9 mouse cellular contexts compared by ENCODE assay signal in the genomic region with DNA sequence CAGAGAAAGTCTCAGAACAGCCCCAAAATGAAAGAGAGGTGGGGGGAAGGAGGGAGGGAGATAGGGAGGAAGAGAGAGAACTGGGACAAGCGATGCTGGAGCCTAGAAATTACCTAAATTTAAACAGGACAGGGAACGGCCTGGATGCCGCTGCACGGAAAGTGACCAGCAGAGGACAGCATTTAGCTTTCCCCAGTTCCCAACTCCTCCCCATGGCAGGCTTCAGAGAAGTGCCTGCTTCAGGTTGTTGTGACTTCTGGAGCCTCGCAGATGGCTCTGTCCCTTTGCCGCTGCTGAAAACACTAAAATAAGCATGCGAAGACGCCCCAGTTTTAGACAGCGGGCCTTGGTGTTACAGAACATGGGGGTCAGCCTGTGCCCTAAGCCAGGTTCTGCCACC. TPM values are rescaled to one million over a fixed set of nuclear protein-coding genes. Genes with fewer than 3 reads are reported as not detected.
DNase-seq lines count a peak whose midpoint lies in the region; ATAC-seq and TF ChIP-seq lines count a peak whose summit lies in the region.
"Had no signal": no experiment of that assay in that cellular context is flagged by ENCODE, and none has a peak within 500 bp of the region (broad histone marks: within the 10 kb centered on the region; RNA-seq: fewer than 3 reads in every experiment).

No protein-coding gene starts in this region.

- H3K9ac ChIP-seq in ES-Bruce4 (ENCODE audit: low read depth, poor library complexity, severe bottlenecking): no peak overlapping the region
- H3K9ac ChIP-seq in embryonic facial prominence, embryonic 12.5 days: no peak overlapping the region
- no peak overlapping the region for H3K9ac ChIP-seq in heart, embryonic 16.5 days (ENCODE audit: low read length)
- H3K9ac ChIP-seq in lung, postnatal 0 days (replicated peaks; ENCODE audit: low read depth): no peak overlapping the region
- H3K9ac ChIP-seq: limb, embryonic 15.5 days had no signal

- no peak for TF ChIP-seq POLR2A in ES-Bruce4 (IDR thresholded peaks at IDR 0.05; ENCODE audit: insufficient read depth, low read length)

- TF ChIP-seq CTCF in ES-Bruce4 (IDR thresholded peaks at IDR 0.05; ENCODE audit: low read depth, low read length): peak; percentile 97
- peak; percentile 98 for TF ChIP-seq CTCF in lung, postnatal 0 days (IDR thresholded peaks at IDR 0.05)

- ATAC-seq in embryonic facial prominence, embryonic 12.5 days (ENCODE audit: insufficient number of reproducible peaks, insufficient read depth, low FRiP score, low TSS enrichment): peak; percentile 64; the same call in 1 of the 2 replicates
- peak; percentile 67; the same call in 1 of the 2 replicates for ATAC-seq in heart, embryonic 16.5 days (replicated peaks; ENCODE audit: extremely low read depth, insufficient read depth, low FRiP score)
- ATAC-seq in lung, postnatal 0 days: peak; percentile 87
- ATAC-seq in activated CD4-positive, CD25-positive, alpha-beta regulatory T cell, adult 4 months: no peak

- no peak overlapping the region for H3K27ac ChIP-seq in ES-Bruce4 (ENCODE audit: insufficient read depth, low read length)
- no peak overlapping the region for H3K27ac ChIP-seq in embryonic facial prominence, embryonic 12.5 days
- H3K27ac ChIP-seq in heart, embryonic 16.5 days (ENCODE audit: low read length): no peak overlapping the region
- H3K27ac ChIP-seq in lung, postnatal 0 days (ENCODE audit: low read length): no peak overlapping the region
- H3K27ac ChIP-seq: limb, embryonic 15.5 days had no signal

- H3K27me3 ChIP-seq in ES-Bruce4 (ENCODE audit: control insufficient read depth, insufficient read depth, low read length, poor library complexity, severe bottlenecking): no peaks in the 10 kb centered on the region
- no peaks in the 10 kb centered on the region for H3K27me3 ChIP-seq in embryonic facial prominence, embryonic 12.5 days
- H3K27me3 ChIP-seq in heart, embryonic 16.5 days (ENCODE audit: control insufficient read depth, insufficient read depth, low read length): no peaks in the 10 kb centered on the region
- H3K27me3 ChIP-seq in lung, postnatal 0 days (replicated peaks; ENCODE audit: insufficient read depth, low read length): no peaks in the 10 kb centered on the region
- H3K27me3 ChIP-seq: limb, embryonic 15.5 days had no signal

- 7% methylated on average over 9 of the region's 9 CpGs for WGBS in embryonic facial prominence, embryonic 12.5 days
- 5% methylated on average over 9 of the region's 9 CpGs for WGBS in heart, embryonic 16.5 days
- 5% methylated on average over 9 of the region's 9 CpGs for WGBS in lung, postnatal 0 days

- H3K4me1 ChIP-seq in ES-Bruce4 (ENCODE audit: control insufficient read depth, insufficient read depth, low read length): peaks cover 1% of the 10 kb centered on the region
- H3K4me1 ChIP-seq in embryonic facial prominence, embryonic 12.5 days: no peaks in the 10 kb centered on the region
- peaks cover 3% of the 10 kb centered on the region; the same call in 1 of the 2 replicates for H3K4me1 ChIP-seq in heart, embryonic 16.5 days (ENCODE audit: control insufficient read depth, insufficient read depth, low read length)
- H3K4me1 ChIP-seq in lung, postnatal 0 days (ENCODE audit: insufficient read depth, low read depth, low read length): no peaks in the 10 kb centered on the region

- no peaks in the 10 kb centered on the region for H3K36me3 ChIP-seq in ES-Bruce4 (ENCODE audit: control insufficient read depth, insufficient read depth, low read length, poor library complexity, severe bottlenecking)
- no peaks in the 10 kb centered on the region for H3K36me3 ChIP-seq in embryonic facial prominence, embryonic 12.5 days
- no peaks in the 10 kb centered on the region for H3K36me3 ChIP-seq in heart, embryonic 16.5 days (ENCODE audit: control insufficient read depth, insufficient read depth)
- no peaks in the 10 kb centered on the region for H3K36me3 ChIP-seq in lung, postnatal 0 days (ENCODE audit: insufficient read depth, low read length)
- H3K36me3 ChIP-seq: limb, embryonic 15.5 days had no signal

- H3K9me3 ChIP-seq in ES-Bruce4 (replicated peaks; ENCODE audit: control insufficient read depth, insufficient read depth, low read length, poor library complexity, severe bottlenecking): no peaks in the 10 kb centered on the region
- no peaks in the 10 kb centered on the region for H3K9me3 ChIP-seq in embryonic facial prominence, embryonic 12.5 days
- no peaks in the 10 kb centered on the region for H3K9me3 ChIP-seq in heart, embryonic 16.5 days (replicated peaks; ENCODE audit: control insufficient read depth, low read length)
- H3K9me3 ChIP-seq in lung, postnatal 0 days (ENCODE audit: low read length): no peaks in the 10 kb centered on the region
- H3K9me3 ChIP-seq: limb, embryonic 15.5 days had no signal

- H3K4me3 ChIP-seq in ES-Bruce4 (ENCODE audit: low read depth, low read length): no peak overlapping the region
- no peak overlapping the region for H3K4me3 ChIP-seq in embryonic facial prominence, embryonic 12.5 days
- H3K4me3 ChIP-seq in heart, embryonic 16.5 days (ENCODE audit: low read length): no peak overlapping the region
- no peak overlapping the region for H3K4me3 ChIP-seq in lung, postnatal 0 days (ENCODE audit: low read depth, low read length)
- H3K4me3 ChIP-seq: limb, embryonic 15.5 days had no signal

- no peak for TF ChIP-seq EP300 in ES-Bruce4 (IDR thresholded peaks at IDR 0.05; ENCODE audit: insufficient read depth, low read depth, low read length)
- TF ChIP-seq EP300 in lung, postnatal 0 days (IDR thresholded peaks at IDR 0.05): no peak

- peak; percentile 81 for DNase-seq in adrenal gland, postnatal 14 days
- peak; percentile 80 to 85 for DNase-seq in kidney, postnatal 4 days
- peak; percentile 86 for DNase-seq in lung, postnatal 0 days (ENCODE audit: low spot score)
- DNase-seq in retina, postnatal 1 day: peak; percentile 72

- no peak overlapping the region for H3K4me2 ChIP-seq in embryonic facial prominence, embryonic 12.5 days (replicated peaks)
- no peak overlapping the region for H3K4me2 ChIP-seq in heart, embryonic 16.5 days (ENCODE audit: low read depth, low read length)
- no peak overlapping the region for H3K4me2 ChIP-seq in lung, postnatal 0 days (replicated peaks; ENCODE audit: low read depth, low read length)
- H3K4me2 ChIP-seq: limb, embryonic 15.5 days had no signal

RNA-seq across cellular contexts. Expression of a gene that starts 25.5 kb away (rescaled TPM):
- 106 and 109 TPM in 2 replicates for polyA plus RNA-seq in ES-Bruce4 (2011; ENCODE audit: insufficient read depth, insufficient read length, low read depth, missing spikeins)
- 51.1 and 59.2 TPM in 2 replicates for total RNA-seq in adrenal gland, postnatal 14 days (2021)
- 9.8 and 14.4 TPM in 2 replicates for polyA plus RNA-seq in embryonic facial prominence, embryonic 12.5 days (2016; fragmentation: Nextera tagmentation; extraction: Ambion mirVana)
- polyA plus RNA-seq in heart, embryonic 16.5 days (2015; fragmentation: Nextera tagmentation; extraction: Ambion mirVana): 33.9 and 38.1 TPM in 2 replicates
- 54.6 and 55.3 TPM in 2 replicates for polyA plus RNA-seq in lung, postnatal 0 days (2015; fragmentation: Nextera tagmentation; extraction: Ambion mirVana)
- polyA plus RNA-seq in activated CD4-positive, CD25-positive, alpha-beta regulatory T cell, adult 4 months (2017; shearing (Covaris generic)): 10 to 100 TPM; 60.6 to 78.5 TPM

RNA-seq across cellular contexts. Expression of a gene that starts 47.6 kb away (rescaled TPM):
- polyA plus RNA-seq in ES-Bruce4 (2011; ENCODE audit: insufficient read depth, insufficient read length, low read depth, missing spikeins): 9.0 and 9.5 TPM in 2 replicates
- 32.3 and 32.5 TPM in 2 replicates for total RNA-seq in adrenal gland, postnatal 14 days (2021)
- 47.3 and 47.4 TPM in 2 replicates for polyA plus RNA-seq in embryonic facial prominence, embryonic 12.5 days (2016; fragmentation: Nextera tagmentation; extraction: Ambion mirVana)
- polyA plus RNA-seq in heart, embryonic 16.5 days (2015; fragmentation: Nextera tagmentation; extraction: Ambion mirVana): 19.5 and 25.5 TPM in 2 replicates
- polyA plus RNA-seq in lung, postnatal 0 days (2015; fragmentation: Nextera tagmentation; extraction: Ambion mirVana): 19.3 and 19.5 TPM in 2 replicates
- polyA plus RNA-seq in activated CD4-positive, CD25-positive, alpha-beta regulatory T cell, adult 4 months (2017; shearing (Covaris generic)): under 1 TPM; 0.37 to 0.54 TPM
